In the genomic region with DNA sequence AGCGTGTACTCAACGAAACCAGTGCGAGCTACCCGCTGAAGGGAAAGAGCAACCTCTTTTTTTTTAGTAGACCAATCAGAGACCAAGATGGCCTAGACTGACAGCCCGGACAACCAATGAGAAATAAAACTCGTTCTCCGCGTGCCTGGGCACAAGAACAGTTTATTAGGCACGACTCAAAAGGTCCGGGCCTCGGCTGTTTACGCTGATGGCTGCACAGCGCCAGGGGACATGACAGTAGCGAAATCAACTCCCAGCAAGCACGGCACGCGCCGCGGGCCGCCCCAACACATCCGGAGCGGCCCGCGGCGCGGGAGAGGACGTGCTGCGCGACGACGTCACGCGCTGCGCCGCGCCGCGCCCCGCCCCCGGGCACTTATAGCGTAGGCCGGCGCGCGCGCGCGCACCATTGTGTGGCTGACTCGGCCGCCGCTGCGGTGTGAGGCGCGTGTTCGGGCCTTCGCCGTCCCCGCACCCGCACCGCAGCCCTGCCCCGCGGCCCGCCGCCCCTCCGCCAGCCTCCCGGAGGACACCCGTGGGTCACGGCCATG, we compare ENCODE assay signal across 7 mouse cellular contexts. TPM values are rescaled to one million over a fixed set of nuclear protein-coding genes. Genes with fewer than 3 reads are reported as not detected.
DNase-seq lines count a peak whose midpoint lies in the region; ATAC-seq lines count a peak whose summit lies in the region.

A gene (plus strand): TSS at position 406 of the 551 bp plus-strand sequence.

- peaks cover 6% of the 10 kb centered on the region for H3K4me1 ChIP-seq in intestine, embryonic 15.5 days (replicated peaks)
- H3K4me1 ChIP-seq in midbrain, embryonic 10.5 days, result peaks cover 28% of the 10 kb centered on the region

- H3K27ac ChIP-seq in intestine, embryonic 15.5 days, result peak within 1 kb of the TSS; percentile 98
- peak within 1 kb of the TSS; percentile 98 for H3K27ac ChIP-seq in midbrain, embryonic 10.5 days (replicated peaks)

- peak within 1 kb of the TSS; percentile 75 for H3K4me2 ChIP-seq in intestine, embryonic 15.5 days (replicated peaks)

- H3K27me3 ChIP-seq in intestine, embryonic 15.5 days (replicated peaks), result no peaks in the 10 kb centered on the region
- H3K27me3 ChIP-seq in midbrain, embryonic 10.5 days (ENCODE audit: low read depth, poor library complexity, severe bottlenecking), result peaks cover 10% of the 10 kb centered on the region; the same call in 1 of the 2 replicates

- intact Hi-C loops in gastrocnemius, postnatal 36 days (cut with DNase I), result no loop called here
- intact Hi-C loops in left cerebral cortex, postnatal 25 days (cut with DNase I), result loop anchor here (1.0 to 5.0 kb wide), 2 partner anchors 86 to 488 kb away; a partner anchor contains a TSS

- peak; percentile 95 for ATAC-seq in intestine, embryonic 15.5 days

- peak within 1 kb of the TSS; percentile 98 for H3K4me3 ChIP-seq in intestine, embryonic 15.5 days (replicated peaks)
- peak within 1 kb of the TSS; percentile 100 for H3K4me3 ChIP-seq in midbrain, embryonic 10.5 days

- no peaks in the 10 kb centered on the region for H3K9me3 ChIP-seq in intestine, embryonic 15.5 days
- no peaks in the 10 kb centered on the region for H3K9me3 ChIP-seq in midbrain, embryonic 10.5 days (replicated peaks)

- WGBS in intestine, embryonic 15.5 days, result under 1% methylated on average over 68 of the region's 68 CpGs
- WGBS in midbrain, embryonic 10.5 days, result under 1% methylated on average over 62 of the region's 68 CpGs

- peak; percentile 92 for DNase-seq in adrenal gland, adult 2 months
- DNase-seq in embryo, embryonic 11.5 days (ENCODE audit: low read depth, low spot score), result peak; percentile 90
- DNase-seq in gastrocnemius, postnatal 36 days, result peak; percentile 85 to 88
- peak; percentile 92 to 94 for DNase-seq in left cerebral cortex, postnatal 25 days (ENCODE audit: low spot score in 2 of 2)
- DNase-seq in midbrain, embryonic 10.5 days (ENCODE audit: low spot score), result peak; percentile 86
- peak; percentile 94 for DNase-seq in right cerebral cortex, postnatal 4 days

- H3K36me3 ChIP-seq in intestine, embryonic 15.5 days, result peaks cover 5% of the 10 kb centered on the region
- peaks cover 37% of the 10 kb centered on the region for H3K36me3 ChIP-seq in midbrain, embryonic 10.5 days

- peak within 1 kb of the TSS; percentile 100 for H3K9ac ChIP-seq in intestine, embryonic 15.5 days

RNA-seq across cellular contexts. Expression of the gene that starts here (rescaled TPM):
- 100 to 1,000 TPM; 151 to 216 TPM for total RNA-seq in adrenal gland, adult 2 months (2021)
- 398 and 460 TPM in 2 replicates for polyA plus RNA-seq in adrenal gland, adult 2 months (2012; rRNA removed)
- 10 to 100 TPM; 35.8 to 46.8 TPM for total RNA-seq in gastrocnemius, postnatal 36 days (2021)
- polyA plus RNA-seq in intestine, embryonic 15.5 days (2015; fragmentation: Nextera tagmentation; extraction: Ambion mirVana), result 184 and 196 TPM in 2 replicates
- total RNA-seq in left cerebral cortex, postnatal 25 days (2021), result 100 to 1,000 TPM in 1 of 2 experiments, 10 to 100 TPM in 1; 99.0 to 105 TPM
- 267 and 269 TPM in 2 replicates for polyA plus RNA-seq in midbrain, embryonic 10.5 days (2016; fragmentation: Nextera tagmentation; extraction: Ambion mirVana)

Comparison
In these comparisons a context has a peak if more than half of its experiments do, and no peak if none do; other contexts are left out.
1. Peak in every context shown above with its lines: DNase-seq, ATAC-seq, H3K4me3 ChIP-seq and H3K27ac ChIP-seq.